Comparison of ENCODE assay signal across 8 mouse cellular contexts in the genomic region with DNA sequence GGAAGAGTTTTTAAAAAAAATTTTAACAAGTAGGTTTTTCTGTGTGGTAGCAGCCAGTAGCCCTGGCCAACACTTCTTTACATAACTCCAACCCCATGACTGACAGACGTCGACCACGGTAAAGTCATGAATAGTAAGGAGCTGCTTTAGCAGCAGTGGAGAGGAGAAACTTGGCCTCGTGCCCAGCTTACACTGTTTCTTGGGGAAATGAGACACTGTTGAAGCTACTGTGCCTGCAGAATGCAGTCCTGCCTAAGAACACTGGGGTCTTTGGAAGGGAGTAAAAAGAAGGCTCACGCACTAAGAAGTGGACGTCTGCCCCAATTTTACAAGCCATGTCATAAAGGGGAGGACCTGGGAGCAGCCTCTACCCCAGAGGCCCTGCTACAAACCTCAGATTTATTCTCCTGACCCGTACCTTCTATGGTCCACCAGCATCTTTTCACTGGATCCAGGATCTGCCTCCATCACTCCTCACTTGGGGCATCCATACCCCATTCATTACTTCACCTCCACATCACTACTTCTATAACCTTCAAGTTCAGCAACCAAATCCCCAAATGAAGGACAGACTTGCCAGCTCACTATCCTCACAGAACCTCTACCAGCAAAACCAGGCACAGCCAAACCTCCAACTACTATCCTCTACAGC.
DNase-seq lines count a peak whose midpoint lies in the region.

No protein-coding gene starts in this region.

- peak; percentile 65 for DNase-seq in adrenal gland, postnatal 10 days
- no peak for DNase-seq in adrenal gland, adult 8-10 months
- peak; percentile 73 for DNase-seq in testis, postnatal 10 days (ENCODE audit: low spot score)
- no peak for DNase-seq in testis, postnatal 14 days (ENCODE audit: low spot score)
- DNase-seq in layer of hippocampus, adult 11-12 months (ENCODE audit: low spot score) = peak; percentile 41
- peak; percentile 69 for DNase-seq in lung, postnatal 14 days
- no peak for DNase-seq in spleen, postnatal 4 days (ENCODE audit: low spot score in 2 of 2)
- DNase-seq in thymus, postnatal 25 days = no peak

Comparison
In these comparisons a context has a peak if more than half of its experiments do, and no peak if none do; other contexts are left out.
1. DNase-seq: peak in adrenal gland, postnatal 10 days (single experiment), testis, postnatal 10 days (single experiment), layer of hippocampus, adult 11-12 months (single experiment) and lung, postnatal 14 days (single experiment); none in adrenal gland, adult 8-10 months (single experiment), testis, postnatal 14 days (single experiment), spleen, postnatal 4 days (0 of 2) and thymus, postnatal 25 days (single experiment).